Mouse (Mus musculus) layer of hippocampus, adult 9-10 months (tissue): Measurements from ENCODE around the gene Fry.

Experiments used
- DNase-seq: peaks from one replicate; pipeline ENCODE4 v3.0.0; 2022; ENCODE audit warnings: low spot score

The Fry gene

GRCm38 (mm10) chr5:150130144-150130543 lies 11.7 kb downstream of the Fry start:
- DNase-seq = no peak

GRCm38 (mm10) chr5:150131166-150131565 lies 12.7 kb downstream of the Fry start:
- DNase-seq = no peak

- no peak for DNase-seq
Measured at GRCm38 (mm10) chr5:150134651-150135050, 16.2 kb downstream of the Fry start.

- DNase-seq = no peak
Measured at GRCm38 (mm10) chr5:150135529-150135928, 17.1 kb downstream of the Fry start.

- no peak for DNase-seq
Measured at GRCm38 (mm10) chr5:150137772-150138451, 19.5 kb downstream of the Fry start.

- no peak for DNase-seq
Measured at GRCm38 (mm10) chr5:150140513-150140912, 22.1 kb downstream of the Fry start.

- DNase-seq = no peak
Measured at GRCm38 (mm10) chr5:150145967-150146366, 27.5 kb downstream of the Fry start.

GRCm38 (mm10) chr5:150146612-150147011 lies 28.2 kb downstream of the Fry start:
- DNase-seq = no peak

- no peak for DNase-seq
Measured at GRCm38 (mm10) chr5:150149725-150150124, 31.3 kb downstream of the Fry start.

GRCm38 (mm10) chr5:150150986-150151385 lies 32.5 kb downstream of the Fry start:
- DNase-seq = no peak

GRCm38 (mm10) chr5:150152071-150152879 lies 33.8 kb downstream of the Fry start:
- no peak for DNase-seq

GRCm38 (mm10) chr5:150152880-150153281 lies 34.4 kb downstream of the Fry start:
- DNase-seq = no peak

- no peak for DNase-seq
Measured at GRCm38 (mm10) chr5:150155388-150155787, 36.9 kb downstream of the Fry start.

GRCm38 (mm10) chr5:150156063-150156786 lies 37.8 kb downstream of the Fry start:
- no peak for DNase-seq

GRCm38 (mm10) chr5:150157682-150158081 lies 39.2 kb downstream of the Fry start:
- DNase-seq = no peak

- no peak for DNase-seq
Measured at GRCm38 (mm10) chr5:150159151-150159550, 40.7 kb downstream of the Fry start.

GRCm38 (mm10) chr5:150161193-150161592 lies 42.7 kb downstream of the Fry start:
- DNase-seq = no peak

- DNase-seq = no peak
Measured at GRCm38 (mm10) chr5:150161898-150162297, 43.5 kb downstream of the Fry start.

- DNase-seq = no peak
Measured at GRCm38 (mm10) chr5:150164671-150165070, 46.2 kb downstream of the Fry start.

- no peak for DNase-seq
Measured at GRCm38 (mm10) chr5:150166811-150167210, 48.4 kb downstream of the Fry start.

GRCm38 (mm10) chr5:150167287-150167686 lies 48.8 kb downstream of the Fry start:
- no peak for DNase-seq

- DNase-seq = no peak
Measured at GRCm38 (mm10) chr5:150168712-150169111, 50.3 kb downstream of the Fry start.

- no peak for DNase-seq
Measured at GRCm38 (mm10) chr5:150171562-150171961, 53.1 kb downstream of the Fry start.
